Mouse (Mus musculus) embryo, embryonic 10.5 days (tissue): ENCODE results near the gene Zfp141.

Experiments used
- DNase-seq: peaks from one replicate; pipeline ENCODE4 v3.0.0-alpha.2; 2015; ENCODE audit warnings: low spot score

Gene Zfp141

GRCm38 (mm10) chr7:42505588-42505987 lies at the start of gene Zfp141:
Zfp141 (minus strand) TSS chr7:42505740.
- peak; percentile 92 for DNase-seq

GRCm38 (mm10) chr7:42551766-42552165 lies 46.2 kb upstream of the Zfp141 start:
- no peak for DNase-seq

GRCm38 (mm10) chr7:42505186-42505585 lies 354 bp downstream of the Zfp141 start:
- DNase-seq, result peak; percentile 51

GRCm38 (mm10) chr7:42498248-42498647 lies 7.3 kb downstream of the Zfp141 start:
- no peak for DNase-seq

- no peak for DNase-seq
Measured at GRCm38 (mm10) chr7:42497356-42497755, 8.2 kb downstream of the Zfp141 start.

GRCm38 (mm10) chr7:42496202-42496601 lies 9.3 kb downstream of the Zfp141 start:
- no peak for DNase-seq

GRCm38 (mm10) chr7:42490859-42491258 lies 14.7 kb downstream of the Zfp141 start:
- DNase-seq, result no peak

- DNase-seq, result no peak
Measured at GRCm38 (mm10) chr7:42490358-42490757, 15.2 kb downstream of the Zfp141 start.

- DNase-seq, result no peak
Measured at GRCm38 (mm10) chr7:42454640-42455039, 50.9 kb downstream of the Zfp141 start.

GRCm38 (mm10) chr7:42450618-42451017 lies 54.9 kb downstream of the Zfp141 start:
- no peak for DNase-seq

- no peak for DNase-seq
Measured at GRCm38 (mm10) chr7:42447850-42448249, 57.7 kb downstream of the Zfp141 start, which contains the start of gene 4933421I07Rik. 4933421I07Rik (minus strand) TSS chr7:42448120.

GRCm38 (mm10) chr7:42447352-42447751 lies 58.2 kb downstream of the Zfp141 start:
- no peak for DNase-seq
